Mouse (Mus musculus): ENCODE measurements around the gene BC048679.

The BC048679 gene

DNA sequence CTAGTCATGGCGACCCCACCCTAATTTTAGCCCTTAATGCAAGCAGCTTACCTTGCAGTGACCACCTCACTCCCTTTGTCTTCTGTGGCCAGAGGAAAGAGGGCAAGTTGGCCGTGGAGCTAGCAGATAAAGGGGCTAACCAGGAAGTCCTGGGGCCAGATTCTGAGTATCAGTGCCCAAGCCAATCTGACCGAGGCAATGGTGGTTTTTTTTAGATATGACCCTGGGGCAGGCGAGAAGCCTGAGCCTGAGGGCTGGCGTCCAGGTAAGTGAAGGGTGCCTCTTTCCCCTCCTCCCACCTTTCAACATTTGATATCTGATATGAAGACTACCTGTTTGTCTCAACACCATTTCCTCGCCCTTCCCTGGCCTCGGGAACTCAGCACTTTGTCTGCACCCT, at the start of gene BC048679:
BC048679 (minus strand) TSS at position 101 of the 400 bp plus-strand sequence.
- POLR2A ChIA-PET, result interaction anchor here in 2 of 4 experiments (0.6 to 1.4 kb wide), 4 partner anchors 9 to 17 kb away, joined by 3 to 6 read pairs (median 5); no protein-coding TSS in a partner anchor
- CTCF ChIA-PET, result interaction anchor here in 1 of 4 experiments (0.6 kb wide), 1 partner anchor 370 kb away, joined by 7 read pairs; no protein-coding TSS in a partner anchor

DNA sequence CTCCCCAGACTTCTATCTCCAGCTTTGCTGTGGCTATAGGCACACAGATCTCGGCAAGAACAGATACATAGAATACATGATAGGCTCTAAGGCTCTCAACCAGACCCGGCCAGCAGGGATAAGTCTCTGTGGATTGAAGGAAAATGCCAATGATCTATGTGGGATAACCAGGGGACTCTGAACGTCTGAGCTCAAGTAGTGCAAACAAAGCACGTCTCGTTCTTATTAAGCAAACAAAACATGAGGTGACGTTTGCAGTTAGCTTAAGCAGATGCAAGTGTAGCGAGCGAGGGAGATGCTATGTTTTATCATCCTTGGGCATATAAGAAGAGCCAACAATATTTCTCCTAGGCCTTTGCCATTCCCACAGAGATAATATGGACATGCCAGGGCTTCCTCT, 44.9 kb upstream of the BC048679 start:
- ChIA-PET POLR2A (interaction anchor here in 2 of 4 experiments (2.0 to 3.0 kb wide), 4 partner anchors 20 to 201 kb away, joined by 4 to 15 read pairs (median 5); partner anchors contain the start of gene Whamm (in 2 of the 2)), CTCF (no interaction called here)

DNA sequence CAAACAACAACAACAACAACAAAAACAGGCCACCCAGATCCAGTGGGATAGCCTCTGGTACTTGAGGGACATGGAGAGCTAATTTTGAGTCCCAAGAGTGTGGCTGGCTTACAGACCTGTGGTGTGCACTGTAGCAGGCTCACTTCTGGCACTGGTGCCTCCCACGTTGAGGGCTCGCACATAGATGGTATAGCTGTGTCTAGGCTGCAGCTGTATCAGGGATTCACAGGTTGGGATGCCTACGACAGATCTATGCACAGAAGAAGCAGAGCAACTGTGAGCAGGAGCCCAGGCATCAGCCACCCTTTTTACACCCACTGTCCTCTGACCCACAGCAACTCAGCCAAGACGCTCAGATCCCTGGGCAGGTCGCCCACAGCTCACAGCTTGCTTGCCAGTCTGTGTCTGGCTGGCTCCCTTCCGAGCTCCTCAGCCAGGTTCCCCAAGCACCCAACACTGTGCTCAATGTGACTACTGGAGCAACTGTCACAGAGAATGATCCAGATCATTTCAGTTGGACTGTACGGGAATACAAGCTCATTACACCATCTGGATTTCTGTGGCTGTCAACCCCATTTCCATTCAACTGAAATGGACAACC, 43.9 kb upstream of the BC048679 start:
- CTCF ChIA-PET, result interaction anchor here in 1 of 4 experiments (1.4 kb wide), 1 partner anchor 29 kb away, joined by 3 read pairs; the partner anchor contains the start of gene Whamm
- POLR2A ChIA-PET, result interaction anchor here in 2 of 4 experiments (0.5 to 4.1 kb wide), 14 partner anchors 10 to 378 kb away, joined by 3 to 26 read pairs (median 4); partner anchors contain the start of gene Whamm (in 2 of the 2)

DNA sequence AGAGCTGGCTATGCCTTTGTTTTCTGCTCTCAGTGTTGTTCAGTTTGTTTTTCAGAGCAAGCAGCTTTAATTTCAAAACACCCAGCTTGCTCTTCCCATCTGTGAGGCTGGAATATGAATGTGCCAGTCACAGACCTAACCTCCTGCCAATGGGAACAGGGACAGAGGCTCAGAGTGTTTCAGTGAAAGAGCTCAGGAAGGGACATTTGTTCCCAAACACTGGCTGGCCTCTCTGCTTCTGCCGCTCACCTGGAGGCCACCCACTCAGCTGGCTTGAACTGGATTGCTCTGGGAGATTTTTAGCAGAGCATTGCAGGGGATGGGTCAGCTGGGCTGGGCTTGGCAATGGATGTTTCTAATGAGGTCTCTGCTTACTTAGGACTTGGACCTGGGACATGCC, 42.9 kb upstream of the BC048679 start:
- ChIA-PET POLR2A (interaction anchor here in 2 of 4 experiments (0.6 to 4.1 kb wide), 19 partner anchors 9 to 331 kb away, joined by 3 to 26 read pairs (median 4); partner anchors contain the start of genes Whamm (in 2 of the 2) and Rps17 (in 1 of the 2)), CTCF (interaction anchor here in 3 of 4 experiments (0.5 to 1.4 kb wide), 4 partner anchors 30 to 635 kb away, joined by 3 to 5 read pairs (median 4); partner anchors contain the start of gene Whamm (in 1 of the 3))

DNA sequence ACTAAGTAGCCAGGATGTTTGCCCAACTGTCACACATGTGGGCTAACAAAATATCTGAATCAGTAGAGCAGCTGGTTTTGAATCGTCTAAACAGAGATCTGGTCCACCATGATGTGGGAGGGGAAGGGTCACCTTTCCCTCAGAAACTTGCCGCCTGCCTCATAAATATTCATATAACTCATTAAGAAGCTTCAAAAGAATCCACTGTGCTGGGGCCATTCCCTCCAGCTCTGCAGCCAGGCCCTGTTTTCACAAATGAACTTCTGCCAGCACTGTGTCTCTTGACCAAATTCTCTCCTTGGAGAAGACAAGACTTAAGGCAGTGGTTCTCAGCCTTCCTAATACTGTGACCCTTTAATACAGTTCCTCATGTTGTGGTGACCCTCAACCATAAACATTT, 41.5 kb upstream of the BC048679 start:
- ChIA-PET CTCF (interaction anchor here in 2 of 4 experiments (1.1 to 1.6 kb wide), 2 partner anchors 16 kb away, joined by 3 to 4 read pairs; no protein-coding TSS in a partner anchor), POLR2A (interaction anchor here in 3 of 4 experiments (0.6 to 4.1 kb wide), 12 partner anchors 8 to 650 kb away, joined by 3 to 26 read pairs (median 5); partner anchors contain the start of genes Rps17 (in 2 of the 3), Whamm (in 2 of the 3) and Fsd2 (in 1 of the 3))

DNA sequence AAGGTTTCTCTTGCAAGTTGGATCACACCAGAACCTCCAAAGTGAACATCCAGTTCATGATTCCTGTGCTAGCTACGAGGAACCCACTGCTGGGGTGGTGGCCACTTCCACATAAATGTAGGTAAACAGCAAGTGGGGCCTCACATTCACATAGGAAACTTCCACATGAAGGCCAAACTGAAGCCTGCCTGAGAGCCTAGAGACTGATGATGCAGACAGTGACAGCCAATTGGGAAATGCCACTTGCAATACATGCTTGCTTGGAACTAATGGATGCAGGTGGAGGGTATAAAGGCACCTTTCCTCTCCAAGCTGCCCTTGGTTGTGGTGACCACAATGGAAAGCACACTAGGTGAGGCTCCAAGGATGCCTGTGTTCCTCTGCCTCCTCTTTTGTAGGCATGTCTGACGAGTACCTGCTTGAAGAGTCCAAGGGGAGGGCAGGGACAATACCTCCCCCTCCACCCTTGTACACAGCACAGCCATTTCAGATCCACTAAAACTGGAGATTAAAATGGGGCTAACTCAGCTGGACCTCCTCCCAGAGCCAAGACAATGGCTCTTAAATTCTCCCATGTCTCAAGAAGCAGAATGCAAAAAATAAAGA, 40.1 kb upstream of the BC048679 start:
- ChIA-PET CTCF (interaction anchor here in 1 of 4 experiments (1.6 kb wide), 1 partner anchor 15 kb away, joined by 4 read pairs; no protein-coding TSS in a partner anchor), POLR2A (interaction anchor here in 2 of 4 experiments (0.9 to 4.1 kb wide), 6 partner anchors 10 to 193 kb away, joined by 3 to 26 read pairs (median 6); partner anchors contain the start of genes Rps17 (in 1 of the 2) and Whamm (in 1 of the 2))

DNA sequence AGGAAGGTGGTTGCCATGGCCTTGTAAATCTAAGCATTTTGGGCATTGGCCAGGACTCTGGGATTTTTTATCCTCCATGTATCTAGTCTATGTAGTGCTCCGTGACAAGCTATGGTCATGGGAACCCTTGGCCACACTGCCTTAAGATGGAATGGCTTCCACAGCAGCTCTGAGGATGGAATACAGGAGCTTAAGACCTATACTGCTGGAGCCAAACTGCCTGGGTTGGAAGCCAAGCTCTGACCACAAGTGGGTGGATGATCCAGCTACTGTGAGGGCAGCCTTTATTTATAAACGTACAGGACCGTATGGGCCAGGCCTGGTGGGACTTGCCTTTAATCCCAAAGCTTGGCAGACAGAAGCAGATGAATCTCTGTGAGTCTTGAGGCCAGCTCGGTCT, 38.4 kb upstream of the BC048679 start:
- CTCF ChIA-PET, result interaction anchor here in 1 of 4 experiments (0.7 to 1.7 kb wide), 2 partner anchors 13 to 140 kb away, joined by 4 to 5 read pairs; no protein-coding TSS in a partner anchor

DNA sequence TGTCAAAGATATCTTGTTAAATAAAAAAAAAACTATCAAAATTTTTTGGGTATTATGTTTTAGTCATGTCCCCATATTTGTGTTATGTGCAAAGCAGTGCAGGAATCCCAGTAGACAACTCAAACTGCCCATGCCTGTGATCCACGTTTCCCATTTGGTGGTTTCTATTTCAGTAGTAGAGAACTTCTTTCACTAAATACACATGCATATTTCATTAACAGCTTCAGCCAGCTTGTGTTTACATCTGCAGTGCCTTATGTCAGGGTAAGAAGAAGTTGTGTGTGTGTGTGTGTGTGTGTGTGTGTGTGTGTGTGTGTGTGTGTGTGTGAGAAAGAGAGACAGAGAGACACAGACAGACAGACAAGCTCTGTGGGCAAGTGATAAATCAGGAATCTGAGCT, 33.4 kb upstream of the BC048679 start:
- ChIA-PET POLR2A (interaction anchor here in 3 of 4 experiments (0.7 to 1.8 kb wide), 6 partner anchors 9 to 232 kb away, joined by 3 to 8 read pairs (median 4); partner anchors contain the start of gene Whamm (in 1 of the 3)), CTCF (interaction anchor here in 1 of 4 experiments (0.6 to 0.7 kb wide), 2 partner anchors 109 to 377 kb away, joined by 4 read pairs; no protein-coding TSS in a partner anchor)

More for the DNA sequence above, 38.4 kb upstream of the BC048679 start:
- POLR2A ChIA-PET, result interaction anchor here in 3 of 4 experiments (0.7 to 2.4 kb wide), 10 partner anchors 13 to 395 kb away, joined by 3 to 7 read pairs (median 3); no protein-coding TSS in a partner anchor

DNA sequence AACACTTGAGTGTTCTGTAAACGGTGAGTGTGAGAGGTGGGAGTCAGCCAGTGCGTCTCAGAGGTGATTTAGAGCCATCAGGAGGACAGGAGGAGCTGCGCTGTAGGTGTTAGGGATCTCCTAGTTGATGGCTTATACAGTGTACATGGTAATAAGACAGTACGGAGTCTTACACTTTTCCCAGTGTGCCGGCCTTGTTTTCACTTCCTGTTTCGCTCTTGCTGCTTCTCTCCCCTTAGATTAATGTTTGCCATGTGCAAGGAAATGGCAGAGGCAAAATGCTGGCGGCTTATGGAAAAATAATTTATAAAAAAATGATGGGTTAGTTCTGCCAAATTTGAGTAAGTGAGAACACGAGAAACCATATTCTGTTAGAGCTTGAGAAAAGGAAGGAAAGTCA, 30.8 kb upstream of the BC048679 start:
- CTCF ChIA-PET, result interaction anchor here in 1 of 4 experiments (0.5 kb wide), 1 partner anchor 522 kb away, joined by 3 read pairs; no protein-coding TSS in a partner anchor
- POLR2A ChIA-PET, result interaction anchor here in 1 of 4 experiments (1.2 kb wide), 1 partner anchor 73 kb away, joined by 4 read pairs; the partner anchor contains the start of gene Cpeb1

DNA sequence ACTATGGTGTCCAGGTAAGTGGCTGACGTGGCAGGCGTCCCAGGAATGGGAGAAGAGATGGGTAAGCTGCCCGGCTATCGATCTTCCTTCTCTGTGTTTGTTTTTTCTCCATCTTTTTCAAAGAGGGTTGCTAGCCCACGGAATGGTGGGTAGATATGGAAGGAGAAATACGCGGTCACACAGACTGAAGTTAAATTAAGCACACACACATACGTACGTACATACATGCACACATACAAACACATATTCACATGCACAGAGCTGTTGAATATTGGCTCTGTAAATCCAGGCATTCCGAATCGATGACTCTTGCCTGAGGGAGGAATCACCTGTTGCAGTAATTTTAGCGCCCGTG, 25.6 kb upstream of the BC048679 start:
- ChIA-PET POLR2A (interaction anchor here (0.7 to 3.6 kb wide), 44 partner anchors 8 to 691 kb away, joined by 3 to 37 read pairs (median 5); partner anchors contain the start of genes Rps17 (in 3 of the 4), Cpeb1 (in 2 of the 4), Sec11a (in 2 of the 4) and Whamm (in 2 of the 4)), CTCF (interaction anchor here in 3 of 4 experiments (1.0 to 3.7 kb wide), 10 partner anchors 12 to 103 kb away, joined by 3 to 18 read pairs (median 4); partner anchors contain the start of gene Cpeb1 (in 2 of the 3))

DNA sequence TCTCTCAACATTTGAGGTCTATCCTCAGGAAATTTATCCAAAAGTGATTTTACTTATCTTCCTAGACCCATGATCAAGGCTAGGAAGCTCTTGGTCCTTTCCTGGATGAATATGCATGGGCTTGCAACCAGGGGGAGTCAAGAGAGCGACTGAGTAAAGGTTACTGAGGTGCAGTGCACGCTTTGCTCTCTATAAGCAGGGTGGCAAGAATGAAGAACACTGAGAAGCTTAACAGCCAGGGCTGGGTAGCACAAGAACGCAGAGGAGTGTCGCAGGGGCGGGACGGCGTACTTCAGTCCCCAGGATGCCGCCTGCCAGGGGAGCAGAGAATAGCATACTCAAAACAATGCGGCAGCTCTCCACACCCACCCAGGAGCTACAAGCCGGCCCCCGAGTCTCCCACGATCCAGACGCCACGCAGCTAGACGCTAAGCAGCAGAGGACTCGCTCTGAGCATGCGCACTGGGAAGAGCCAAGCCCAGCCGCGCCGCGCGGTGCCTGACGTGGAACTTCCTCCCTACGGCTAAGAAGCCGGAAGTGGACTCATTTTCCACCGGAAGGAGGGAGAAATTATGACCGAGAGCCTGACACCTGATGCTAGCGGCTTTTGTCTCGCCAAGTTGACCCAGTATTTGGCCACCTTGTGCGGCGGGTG, 25.1 kb upstream of the BC048679 start:
- CTCF ChIA-PET, result interaction anchor here (0.6 to 3.7 kb wide), 16 partner anchors 12 to 239 kb away, joined by 3 to 18 read pairs (median 3); partner anchors contain the start of genes Cpeb1 (in 2 of the 4) and Ramac (in 1 of the 4)
- POLR2A ChIA-PET, result interaction anchor here (0.7 to 3.6 kb wide), 55 partner anchors 8 to 690 kb away, joined by 3 to 37 read pairs (median 4); partner anchors contain the start of genes Rps17 (in 3 of the 4), Cpeb1 (in 2 of the 4), Sec11a (in 2 of the 4) and Whamm (in 2 of the 4)

DNA sequence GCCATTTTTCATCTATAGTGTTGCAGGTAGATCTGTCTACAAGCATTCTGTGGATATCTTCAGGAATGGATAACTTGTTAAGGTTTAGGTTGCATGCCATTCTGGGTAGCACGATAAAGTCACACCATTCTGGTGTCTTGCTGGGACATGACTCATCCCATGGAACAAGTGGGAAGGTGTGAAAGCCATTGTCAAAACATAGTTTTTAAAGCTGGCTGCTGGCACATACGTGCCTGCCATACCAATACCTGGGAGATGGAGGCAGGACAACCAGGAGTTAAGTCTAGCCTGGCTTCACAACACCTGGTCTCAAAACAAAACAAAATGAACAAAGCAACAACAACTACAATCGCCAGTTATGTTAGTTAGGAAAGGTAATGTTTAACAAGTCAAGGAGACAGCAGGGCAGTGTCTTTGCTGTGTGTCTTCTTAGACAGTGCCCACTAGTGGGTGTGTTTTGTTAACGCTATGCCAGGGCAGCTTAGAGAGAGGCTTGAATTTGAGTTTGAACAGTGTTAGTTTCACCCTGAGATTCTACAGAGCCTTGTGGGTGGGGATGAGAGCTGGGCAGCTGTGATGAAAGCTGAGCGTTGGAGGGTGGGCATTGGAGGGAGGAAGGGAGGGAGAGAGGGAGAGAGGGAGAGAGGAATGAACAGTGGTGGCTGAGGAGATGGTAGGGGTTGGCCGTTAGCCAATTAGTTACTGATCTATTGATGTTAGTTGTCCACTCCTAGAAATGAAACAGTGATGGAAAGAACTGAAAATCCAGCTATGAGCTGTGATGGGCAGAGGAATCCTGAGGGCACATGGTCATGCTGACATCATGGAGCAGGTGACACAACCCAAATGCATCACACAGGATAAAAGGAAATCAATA, 18.3 kb upstream of the BC048679 start:
- CTCF ChIA-PET, result interaction anchor here in 1 of 4 experiments (0.7 kb wide), 1 partner anchor 529 kb away, joined by 4 read pairs; no protein-coding TSS in a partner anchor
- POLR2A ChIA-PET, result interaction anchor here in 2 of 4 experiments (0.6 to 1.5 kb wide), 7 partner anchors 35 to 177 kb away, joined by 3 to 7 read pairs (median 3); no protein-coding TSS in a partner anchor

DNA sequence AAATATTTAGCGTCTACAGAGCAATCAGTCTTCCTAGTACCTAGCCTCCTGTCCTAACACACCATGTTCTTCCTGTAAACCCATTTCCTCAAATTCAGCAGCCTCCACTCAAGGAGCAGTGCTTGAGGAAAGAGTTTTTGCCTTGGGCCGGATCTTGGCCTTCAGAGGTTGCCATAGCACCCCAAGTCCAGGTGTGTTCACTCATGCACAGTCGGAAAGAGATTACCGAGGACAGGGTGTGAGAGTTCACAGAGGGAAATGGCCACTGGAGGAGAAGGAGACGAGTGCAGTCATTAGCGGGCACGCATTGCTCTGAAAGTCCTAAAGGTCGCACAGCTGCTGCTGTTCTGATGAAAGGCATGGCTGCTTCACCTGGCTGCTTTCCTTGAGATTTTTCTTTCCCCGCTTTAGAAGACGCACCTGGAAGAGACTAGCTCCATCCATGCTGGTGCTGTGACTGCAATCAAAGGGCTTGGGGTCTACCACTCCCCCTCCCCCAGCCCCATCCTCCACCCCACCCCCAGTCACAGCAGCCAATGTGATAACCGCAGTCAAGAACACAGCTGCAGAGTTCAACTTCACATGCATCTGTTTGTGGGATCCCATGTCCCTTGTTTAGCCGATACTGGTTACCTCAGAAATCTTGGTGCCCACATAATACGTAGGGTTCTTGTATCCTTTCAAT, 17.0 kb upstream of the BC048679 start:
- ChIA-PET CTCF (interaction anchor here in 1 of 4 experiments (0.6 to 1.2 kb wide), 3 partner anchors 50 to 1396 kb away, joined by 3 read pairs; partner anchors contain the start of gene Cpeb1), POLR2A (interaction anchor here in 3 of 4 experiments (0.6 to 2.1 kb wide), 15 partner anchors 8 to 236 kb away, joined by 3 to 7 read pairs (median 3); no protein-coding TSS in a partner anchor)

DNA sequence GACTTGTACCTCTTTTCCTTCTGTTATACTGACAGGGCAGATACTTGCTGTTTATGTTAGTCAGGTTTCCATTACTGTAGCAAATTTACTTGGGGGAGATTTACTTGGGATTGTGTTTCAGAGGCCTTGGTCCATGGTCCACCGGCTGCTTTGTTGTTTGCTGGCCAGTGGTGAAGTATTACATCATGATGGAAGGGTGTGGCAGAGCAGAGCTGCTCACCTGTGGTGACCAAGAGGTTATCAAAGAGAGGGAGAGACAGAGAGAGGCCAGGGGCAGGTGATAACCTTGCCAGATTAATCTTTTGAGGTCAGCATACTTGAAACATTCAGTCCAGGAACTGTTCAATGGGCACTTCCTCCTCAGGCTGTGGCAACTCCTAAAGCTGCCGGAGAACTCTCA, 3.0 kb upstream of the BC048679 start:
- POLR2A ChIA-PET, result interaction anchor here in 2 of 4 experiments (0.7 to 1.4 kb wide), 5 partner anchors 8 to 44 kb away, joined by 3 to 6 read pairs (median 3); no protein-coding TSS in a partner anchor
- CTCF ChIA-PET, result interaction anchor here in 1 of 4 experiments (0.8 kb wide), 1 partner anchor 10 kb away, joined by 3 read pairs; no protein-coding TSS in a partner anchor

DNA sequence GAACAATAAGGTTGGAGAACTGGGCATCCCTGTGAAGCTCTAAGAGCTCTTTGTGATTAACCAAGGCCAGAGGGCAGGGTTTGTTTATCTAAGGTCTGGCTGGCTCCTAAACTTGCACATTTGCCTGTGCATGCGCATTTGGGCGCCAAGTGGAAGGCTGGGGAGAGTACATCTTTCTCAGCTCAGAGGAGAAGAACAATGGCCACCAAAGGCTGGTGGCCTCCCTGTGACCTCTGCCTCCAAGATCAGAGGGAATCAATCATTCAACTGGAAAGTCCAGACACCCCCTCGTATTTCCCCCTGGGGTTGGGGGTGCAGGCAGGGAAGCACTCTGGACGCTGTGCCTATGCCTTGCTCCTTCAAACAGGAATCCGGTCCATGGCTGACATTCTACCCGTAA, 910 bp downstream of the BC048679 start:
- POLR2A ChIA-PET, result interaction anchor here in 2 of 4 experiments (0.5 to 2.5 kb wide), 9 partner anchors 12 to 619 kb away, joined by 3 to 6 read pairs (median 5); partner anchors contain the start of gene Rps17 (in 1 of the 2)
- CTCF ChIA-PET, result no interaction called here
